Mouse (Mus musculus) adrenal gland (tissue): Measurements from ENCODE around the gene Gtf2ird1.
"Not testable (repeated sequence)": the region's sequence is repeated elsewhere in the genome, so short reads cannot be mapped to it uniquely, and the experiment has no call there.

Experiments
- intact Hi-C: fragments of 180-260 bp; cut with DNase I; formaldehyde crosslinking; loops from one replicate; pipeline ENCODE4 v1.15.1; 2025
- long read RNA-seq, 2 experiments: library from polyadenylated mRNA; unstranded; transcript quantifications; one replicate each; pipeline ENCODE4 v2.0.0; 2020; ENCODE audit warnings: borderline replicate concordance in 1 of 2; ENCODE audit not compliant: insufficient replicate concordance in 1 of 2

Gtf2ird1 gene
- long read RNA-seq, experiment 1, partial matches to known transcripts = 5 of 7 reads
- long read RNA-seq, experiment 1, other reads (novel, unspliced or antisense) = 1 of 7 reads
- long read RNA-seq, experiment 2, partial matches to known transcripts = 3 of 12 reads
- long read RNA-seq, experiment 2, other reads (novel, unspliced or antisense) = 7 of 12 reads

DNA sequence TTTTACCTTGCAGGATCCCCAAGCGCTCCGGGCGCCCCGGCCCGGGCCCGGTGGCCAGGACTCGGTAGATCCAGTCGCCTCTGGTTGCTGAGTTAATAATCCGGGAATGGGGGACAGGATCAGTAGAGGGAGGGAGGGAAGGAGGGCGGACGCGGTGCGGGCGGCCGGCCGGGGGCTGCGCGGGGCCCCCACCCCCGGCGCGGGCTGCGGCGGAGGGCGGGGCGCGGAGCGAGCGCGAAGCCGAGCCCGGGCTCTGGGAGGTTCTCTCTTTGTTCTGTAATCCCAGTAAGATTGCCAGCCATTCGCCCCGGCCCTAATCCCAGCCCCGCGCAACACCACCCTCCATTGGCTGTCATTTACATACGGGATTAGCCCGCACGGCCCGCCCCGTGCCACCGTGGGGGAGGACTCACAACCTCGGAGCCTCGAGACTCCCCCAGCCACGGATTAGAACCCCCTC is at the start of gene Gtf2ird1:
TSS of gene Gtf2ird1 (minus strand) at position 214 of the 460 bp plus-strand sequence.
- intact Hi-C loops = loop anchor here (5.0 kb wide), 1 partner anchor 34 kb away; no protein-coding TSS in a partner anchor

DNA sequence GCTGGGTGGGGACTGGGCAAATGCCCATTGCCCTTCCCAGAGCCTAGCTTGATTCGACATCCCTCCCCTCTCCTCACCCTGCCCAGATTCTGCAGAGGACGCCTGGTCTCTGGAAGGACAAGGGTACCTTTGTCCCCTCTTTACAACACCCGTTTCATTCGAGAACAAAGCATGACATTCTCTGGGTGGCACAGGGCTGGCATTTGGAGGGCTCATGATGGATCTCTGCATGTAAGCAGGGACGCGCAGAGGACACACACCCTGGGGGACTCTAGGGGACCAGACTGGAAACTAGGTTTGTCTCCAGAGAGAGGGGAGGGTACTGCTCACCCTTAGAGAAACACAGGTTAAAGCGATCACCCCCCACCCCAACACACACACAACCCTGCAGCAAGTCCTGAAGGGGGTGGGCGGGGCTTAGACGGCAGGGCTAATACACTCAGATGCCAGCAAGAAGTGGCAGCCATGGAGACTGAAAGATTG is 49.3 kb upstream of the Gtf2ird1 start:
- intact Hi-C loops = loop anchor here (2.0 to 5.0 kb wide), 3 partner anchors 46 to 111 kb away; partner anchors contain the start of gene Clip2

DNA sequence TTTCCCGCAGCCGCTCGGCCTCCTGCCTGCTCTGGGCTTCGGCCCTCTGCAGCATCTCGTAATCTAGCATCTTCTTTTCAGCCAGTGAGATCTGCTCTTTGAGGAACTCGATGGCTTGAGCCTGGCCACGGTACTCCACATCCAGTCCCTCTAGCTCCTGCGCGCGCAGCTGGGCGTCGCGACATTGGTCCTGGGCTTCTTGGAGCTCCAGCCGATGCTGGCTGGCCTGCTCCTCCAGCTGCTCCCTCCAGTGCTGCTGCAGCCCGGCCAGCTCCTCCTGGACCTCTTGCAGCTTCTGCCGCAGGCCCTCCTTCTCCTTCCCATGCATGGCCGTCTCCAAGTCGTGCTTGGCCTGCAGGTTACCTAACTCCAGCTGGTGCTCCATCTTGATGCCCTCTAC is 46.1 kb upstream of the Gtf2ird1 start:
- intact Hi-C loops = no loop called here

DNA sequence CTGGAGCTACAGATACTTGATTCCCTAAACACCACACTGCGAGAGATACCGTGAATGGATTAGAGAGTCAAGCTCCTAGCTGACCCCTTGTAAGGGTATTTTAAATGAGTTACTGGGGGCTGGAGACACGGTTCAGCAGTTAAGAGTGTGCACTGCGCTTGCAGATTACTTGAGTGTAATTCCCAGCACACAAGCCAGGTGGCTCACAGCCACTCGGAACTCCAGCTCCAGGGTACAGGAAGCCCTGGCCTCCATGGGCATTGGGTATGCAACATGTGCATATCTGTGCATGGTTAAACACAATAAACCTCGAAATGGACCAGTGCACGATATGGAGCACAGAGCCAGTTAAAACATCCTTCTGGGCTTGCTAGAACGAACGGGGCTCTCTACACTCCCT is 44.9 kb upstream of the Gtf2ird1 start:
- intact Hi-C loops = no loop called here

DNA sequence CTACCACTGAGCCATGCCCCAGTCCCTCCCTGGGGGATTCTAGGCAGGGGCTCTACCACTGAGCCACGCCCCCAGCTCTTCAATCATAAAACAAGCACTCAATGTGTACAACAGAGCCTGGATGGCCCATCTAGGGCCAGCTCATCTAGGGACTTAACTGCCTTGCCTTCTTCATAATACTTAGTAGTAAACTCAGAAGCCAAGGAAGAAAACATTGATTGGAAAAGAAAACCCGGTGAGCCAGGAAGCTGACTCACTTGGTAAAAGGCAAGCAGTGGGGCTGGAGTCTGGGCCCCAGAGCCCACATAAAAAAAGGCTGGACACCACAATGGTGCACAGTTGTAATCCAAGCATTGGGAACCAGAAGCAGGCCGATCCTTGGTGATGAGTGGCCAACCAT is 44.2 kb upstream of the Gtf2ird1 start:
- intact Hi-C loops = no loop called here

DNA sequence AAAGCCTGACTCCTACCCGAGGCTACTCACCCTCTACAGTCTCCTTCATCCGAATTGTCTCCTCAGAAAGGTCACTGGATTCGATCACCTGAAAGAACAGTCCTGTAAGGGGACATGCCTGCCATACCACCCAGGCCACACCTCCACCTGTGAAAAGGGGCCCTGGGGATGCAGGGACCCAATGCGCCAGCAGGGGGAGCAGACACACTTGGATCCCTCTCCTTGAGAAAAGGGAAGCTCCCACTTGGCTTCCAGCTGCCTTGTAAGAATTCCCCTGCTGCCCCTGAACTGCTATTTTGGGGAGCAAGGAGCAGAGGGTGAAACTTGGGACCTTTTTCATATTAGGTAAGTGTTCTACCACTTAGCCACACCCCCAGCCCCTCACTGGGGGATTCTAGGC is 43.5 kb upstream of the Gtf2ird1 start:
- intact Hi-C loops = no loop called here

DNA sequence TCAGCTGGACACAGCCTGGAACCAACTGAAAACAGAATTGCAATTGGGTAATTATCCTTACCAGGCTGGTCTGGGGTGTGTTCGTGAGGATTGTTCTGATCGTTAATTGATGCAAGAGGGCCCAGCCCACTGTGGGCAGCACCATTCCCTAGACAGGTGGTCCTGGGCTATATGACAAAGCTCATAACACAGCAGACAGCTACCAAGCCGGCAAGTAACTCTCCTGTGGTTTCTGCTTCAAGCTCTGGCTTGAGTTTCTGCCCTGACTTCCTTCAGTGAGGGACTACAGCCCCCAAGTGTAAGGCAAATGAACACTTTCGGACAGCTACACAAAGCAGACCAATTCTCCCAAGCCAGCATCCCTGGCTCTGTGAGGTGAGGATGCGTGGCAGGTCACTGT is 40.5 kb upstream of the Gtf2ird1 start:
- intact Hi-C loops = loop anchor here (10.0 kb wide), 1 partner anchor 398 kb away; no protein-coding TSS in a partner anchor

DNA sequence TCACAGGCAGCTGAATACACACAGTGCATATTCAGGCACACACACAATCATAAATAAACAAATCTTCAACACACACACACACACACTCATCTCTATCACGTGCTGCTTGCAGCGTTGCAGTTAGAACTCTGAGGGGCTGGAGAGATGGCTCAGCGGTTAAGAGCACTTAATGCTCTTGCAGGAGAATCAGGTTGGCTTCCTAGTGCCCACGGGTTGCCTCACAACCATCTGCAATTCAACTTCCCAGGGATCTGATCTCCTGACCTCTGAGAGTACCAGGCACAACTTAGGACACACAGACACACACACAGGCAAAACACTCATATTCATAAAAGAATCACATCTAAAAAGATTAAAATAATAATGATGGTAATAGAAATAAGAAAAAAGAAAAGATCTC is 39.3 kb upstream of the Gtf2ird1 start:
- intact Hi-C loops = loop anchor here (10.0 kb wide), 1 partner anchor 399 kb away; no protein-coding TSS in a partner anchor

DNA sequence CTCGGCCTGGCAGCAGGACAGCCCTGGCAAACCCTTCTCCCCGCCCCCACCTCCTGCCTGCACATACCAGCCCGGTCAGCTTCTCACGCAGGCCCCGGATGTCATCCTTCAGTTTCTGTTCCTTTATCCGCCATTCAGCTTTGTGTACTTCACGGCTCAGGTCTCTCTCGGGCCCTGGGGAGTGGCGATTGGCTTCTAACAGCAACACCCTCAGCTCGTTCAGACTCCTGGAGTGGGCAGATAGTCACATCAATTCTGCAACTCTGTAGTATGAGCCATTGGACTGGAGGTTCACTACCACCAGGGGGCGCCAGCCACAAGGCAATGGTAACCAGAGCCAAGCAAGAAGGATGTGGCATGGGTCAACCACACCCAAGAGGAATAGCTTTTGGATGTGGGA is 37.6 kb upstream of the Gtf2ird1 start:
- intact Hi-C loops = loop anchor here (5.0 to 10.0 kb wide), 2 partner anchors 208 to 401 kb away; no protein-coding TSS in a partner anchor

DNA sequence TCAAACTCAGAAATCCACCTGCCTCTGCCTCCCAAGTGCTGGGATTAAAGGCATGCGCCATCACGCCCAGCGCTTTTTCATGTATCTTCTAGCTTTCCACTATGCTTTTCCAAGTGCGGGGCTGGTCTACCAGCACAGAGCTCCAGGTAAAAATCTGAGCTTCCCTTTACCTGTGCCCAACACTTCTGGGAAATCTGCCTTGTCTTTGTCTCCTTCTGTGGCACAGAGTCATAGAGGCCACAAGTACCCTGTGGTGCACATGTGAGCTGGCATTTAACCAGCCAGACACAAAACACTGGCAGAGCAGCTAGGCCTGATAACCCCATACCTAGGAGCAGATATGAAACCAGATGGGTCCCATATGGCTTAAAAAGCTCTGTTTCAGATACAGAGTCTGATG is 36.4 kb upstream of the Gtf2ird1 start:
- intact Hi-C loops = loop anchor here (5.0 to 10.0 kb wide), 2 partner anchors 209 to 402 kb away; no protein-coding TSS in a partner anchor

DNA sequence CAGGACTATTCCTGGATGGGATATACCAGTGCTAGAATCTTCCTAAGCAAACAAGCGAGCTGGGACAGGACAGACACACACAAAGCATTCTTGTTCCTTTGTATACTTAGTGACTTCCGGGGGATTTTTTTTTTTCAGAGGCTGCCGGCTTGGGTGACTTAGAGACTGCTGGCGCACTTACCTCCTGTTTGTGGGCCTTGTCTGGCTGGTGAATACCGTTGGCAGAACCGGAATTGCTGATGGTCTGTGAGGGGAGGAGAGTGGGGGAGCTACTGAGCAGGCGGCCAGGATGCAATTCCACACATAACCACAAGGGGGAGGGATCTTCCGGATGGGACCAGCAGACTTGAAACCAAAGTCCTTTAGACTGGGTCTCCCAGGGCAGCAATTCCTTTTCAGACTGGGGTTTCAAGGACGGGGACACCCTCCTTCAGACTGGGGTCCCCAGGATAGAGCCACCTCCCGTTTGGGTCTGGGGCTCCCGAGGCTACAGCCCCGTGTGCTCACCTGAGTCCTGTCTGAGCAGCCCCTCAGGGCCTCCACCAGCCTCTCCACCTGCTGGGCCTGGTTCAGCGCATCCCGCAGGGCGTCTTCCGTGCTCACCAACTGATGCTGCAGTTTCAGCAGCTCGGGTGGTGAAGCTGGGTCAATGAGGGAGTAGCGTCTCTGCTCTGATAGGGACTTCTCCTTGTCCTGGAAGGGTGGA is 35.3 kb upstream of the Gtf2ird1 start:
- intact Hi-C loops = loop anchor here (5.0 to 10.0 kb wide), 2 partner anchors 210 to 403 kb away; no protein-coding TSS in a partner anchor

DNA sequence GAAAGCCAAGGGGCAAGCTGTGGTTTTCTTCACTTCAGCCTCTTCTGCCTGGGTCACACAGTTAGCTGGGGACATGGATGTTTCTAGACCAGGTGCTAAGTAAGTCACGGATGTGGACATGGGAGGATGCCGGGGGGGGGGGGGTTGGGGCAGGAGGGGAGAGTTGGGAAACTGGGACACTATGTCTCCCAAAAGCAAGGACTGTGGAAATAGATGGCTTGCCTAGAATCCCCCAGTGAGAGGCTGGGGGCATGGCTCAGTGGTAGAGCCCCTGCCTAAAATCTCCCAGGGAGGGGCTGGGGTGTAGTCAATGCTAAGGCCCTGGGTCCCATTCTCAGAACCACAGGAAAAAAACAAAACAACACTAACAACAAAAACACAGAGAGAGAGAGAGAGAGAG is 34.7 kb upstream of the Gtf2ird1 start:
- intact Hi-C loops = loop anchor here (5.0 to 10.0 kb wide), 2 partner anchors 211 to 404 kb away; no protein-coding TSS in a partner anchor

DNA sequence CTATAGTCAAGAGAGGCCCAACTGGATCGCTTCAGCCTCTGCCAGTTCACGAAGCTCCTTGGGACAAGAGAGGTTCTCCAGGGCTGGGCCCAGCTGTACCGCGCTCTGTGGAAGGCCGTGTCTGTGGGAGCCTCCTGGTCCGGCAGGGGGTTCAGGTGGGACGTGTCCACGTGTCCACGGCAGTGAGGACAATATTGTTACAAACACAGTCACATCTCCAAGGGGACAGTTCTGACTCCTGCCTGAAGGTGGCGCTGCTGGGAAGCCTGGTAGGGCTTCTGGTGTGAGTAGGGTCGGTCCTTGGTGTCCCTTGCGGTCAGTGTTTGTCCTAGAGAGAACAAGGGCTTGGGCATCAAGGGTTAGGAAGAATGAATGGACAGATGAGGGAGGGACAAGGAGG is 33.9 kb upstream of the Gtf2ird1 start:
- intact Hi-C loops = loop anchor here (5.0 to 10.0 kb wide), 2 partner anchors 212 to 404 kb away; no protein-coding TSS in a partner anchor

DNA sequence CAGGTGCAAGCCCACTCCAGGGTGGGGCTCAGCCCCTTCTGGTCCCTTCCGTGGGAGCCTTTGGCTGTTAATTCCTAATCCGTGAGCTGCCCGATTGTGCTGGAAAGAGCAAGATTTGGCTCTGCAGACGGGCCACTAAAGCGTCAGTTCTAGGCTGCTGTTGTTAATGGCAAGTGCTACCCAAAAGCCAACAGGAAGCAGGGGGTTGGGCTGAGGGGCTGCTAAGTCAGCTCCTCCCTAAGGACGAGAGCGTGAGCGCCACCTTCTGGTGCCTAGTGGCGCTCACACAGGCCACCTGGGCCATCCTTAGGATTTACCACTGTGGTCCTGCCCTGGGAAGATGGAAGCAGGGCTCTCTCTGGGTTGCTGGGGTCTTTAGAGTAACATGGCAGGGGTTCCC is 33.1 kb upstream of the Gtf2ird1 start:
- intact Hi-C loops = loop anchor here (5.0 kb wide), 1 partner anchor 307 kb away; the partner anchor contains the start of gene Gtf2ird2

DNA sequence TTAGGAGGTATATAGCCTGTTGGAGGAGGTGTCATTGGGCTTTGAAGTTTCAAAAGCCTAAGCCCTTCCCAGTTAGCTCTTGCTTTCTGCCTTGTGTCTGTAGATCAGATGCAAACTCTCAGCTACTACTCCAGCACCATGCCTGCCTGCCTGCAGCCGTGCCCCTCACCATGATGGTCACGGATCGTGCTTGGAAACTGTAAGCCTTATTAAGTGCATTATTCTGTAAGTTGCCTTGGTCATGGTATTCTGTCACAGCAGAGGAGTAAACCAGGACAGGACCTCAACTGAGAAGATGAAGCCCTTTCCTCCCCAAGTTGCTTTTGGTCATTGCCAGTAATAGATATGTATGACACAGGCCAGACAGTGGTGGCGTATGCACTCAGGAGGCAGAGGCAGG is 32.1 kb upstream of the Gtf2ird1 start:
- intact Hi-C loops = loop anchor here (5.0 kb wide), 1 partner anchor 306 kb away; the partner anchor contains the start of gene Gtf2ird2

DNA sequence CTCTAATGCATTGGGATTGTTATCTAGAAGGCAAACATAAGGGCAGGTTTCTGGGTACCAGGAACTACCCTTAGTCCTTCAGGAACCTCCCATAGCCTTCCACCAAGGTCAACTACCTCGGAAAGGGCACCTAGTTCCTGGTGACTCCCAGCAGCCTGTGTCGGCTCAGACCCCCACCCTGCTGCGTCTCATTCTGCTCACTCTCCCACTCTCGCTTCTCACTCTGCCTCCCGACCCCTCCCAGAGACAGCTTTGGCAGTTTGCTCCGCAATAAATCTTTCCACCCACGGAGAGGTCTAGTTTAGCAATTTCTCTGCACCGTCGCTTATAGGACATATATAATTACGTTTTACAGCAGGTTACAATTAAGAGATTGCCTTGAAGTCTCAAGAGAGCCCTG is 31.5 kb upstream of the Gtf2ird1 start:
- intact Hi-C loops = loop anchor here (5.0 kb wide), 1 partner anchor 306 kb away; the partner anchor contains the start of gene Gtf2ird2

DNA sequence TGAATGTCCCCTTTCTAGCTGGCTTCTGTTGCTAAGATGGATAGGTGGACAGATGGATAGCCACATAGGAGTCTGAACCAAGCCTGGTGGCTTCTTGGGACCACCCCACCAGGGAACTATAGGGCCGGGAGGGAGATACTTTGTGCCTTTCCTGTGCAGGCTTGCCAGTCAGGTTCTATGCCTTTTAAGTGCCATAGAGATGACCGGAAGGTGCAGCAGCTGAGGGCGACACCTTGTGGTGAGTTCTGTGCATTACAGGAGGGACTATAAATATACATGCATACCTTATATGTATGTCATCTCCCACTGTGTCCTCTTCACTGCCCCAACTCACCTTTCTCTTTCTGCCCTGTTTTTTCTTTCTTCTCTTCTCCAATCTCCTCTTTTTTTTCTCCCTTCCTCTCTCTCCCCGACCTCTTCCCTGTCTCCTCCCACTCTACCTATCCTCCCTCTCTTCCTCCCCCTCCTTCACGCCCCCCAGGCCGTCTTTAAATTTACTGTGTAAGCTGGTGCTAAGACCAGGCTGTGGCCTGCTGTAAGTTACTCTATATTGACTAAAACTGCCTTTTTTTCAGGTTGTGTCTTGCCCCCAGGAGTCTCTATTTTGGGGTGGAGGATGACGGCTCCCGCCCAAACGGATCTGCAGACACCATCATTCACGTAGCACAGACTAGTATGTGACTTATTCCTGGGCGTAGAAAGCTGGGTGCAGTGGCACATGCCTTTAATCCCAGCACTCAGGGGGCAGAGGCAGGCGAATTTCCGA is 29.6 kb upstream of the Gtf2ird1 start:
- intact Hi-C loops = loop anchor here (2.0 to 5.0 kb wide), 4 partner anchors 19 to 304 kb away; partner anchors contain the start of gene Gtf2ird2

DNA sequence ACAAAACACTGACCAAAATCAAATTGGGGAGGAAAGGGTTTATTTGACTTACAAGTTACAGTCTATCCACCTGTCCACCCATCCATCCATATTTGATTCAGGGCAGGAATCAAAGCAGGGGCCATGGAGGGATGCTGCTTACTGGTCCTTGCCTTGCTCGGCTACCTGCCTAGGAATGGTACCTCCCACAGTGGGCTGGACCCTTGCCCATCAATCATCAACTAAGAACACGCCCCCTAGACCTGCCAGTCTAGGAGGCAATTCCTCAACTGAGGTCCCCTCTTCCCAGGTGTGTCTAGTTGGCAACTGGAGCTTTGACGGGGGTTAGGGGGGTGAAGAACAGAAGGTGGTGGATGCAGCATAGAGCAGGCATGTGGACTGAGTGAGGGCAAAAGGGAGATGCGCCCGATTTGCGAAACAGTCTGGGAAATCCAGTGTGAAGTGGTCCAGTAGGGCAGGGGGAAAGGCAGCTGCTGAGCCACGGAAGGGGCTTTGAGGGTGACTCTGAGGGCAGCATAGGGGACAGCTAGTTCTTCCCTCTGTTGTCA is 28.7 kb upstream of the Gtf2ird1 start:
- intact Hi-C loops = loop anchor here (2.0 to 5.0 kb wide), 3 partner anchors 18 to 303 kb away; partner anchors contain the start of gene Gtf2ird2

DNA sequence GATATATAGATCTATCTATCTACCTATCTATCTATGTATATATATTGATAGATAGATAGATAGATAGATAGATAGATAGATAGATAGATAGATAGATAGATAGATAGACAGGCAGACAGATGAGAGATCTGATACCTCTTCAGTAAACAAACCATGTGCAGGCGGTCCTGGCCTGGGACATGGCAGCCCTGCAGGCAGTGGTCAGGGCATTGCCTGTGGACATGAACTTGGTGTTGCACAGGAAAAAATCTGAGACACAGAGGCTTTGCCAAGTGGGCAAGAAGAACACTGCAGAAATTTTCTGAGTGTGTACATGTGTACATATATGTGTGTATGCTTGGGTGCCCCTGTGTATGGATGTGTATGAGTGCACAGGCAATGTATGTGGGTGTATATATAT is 26.8 kb upstream of the Gtf2ird1 start:
- intact Hi-C loops = no loop called here

DNA sequence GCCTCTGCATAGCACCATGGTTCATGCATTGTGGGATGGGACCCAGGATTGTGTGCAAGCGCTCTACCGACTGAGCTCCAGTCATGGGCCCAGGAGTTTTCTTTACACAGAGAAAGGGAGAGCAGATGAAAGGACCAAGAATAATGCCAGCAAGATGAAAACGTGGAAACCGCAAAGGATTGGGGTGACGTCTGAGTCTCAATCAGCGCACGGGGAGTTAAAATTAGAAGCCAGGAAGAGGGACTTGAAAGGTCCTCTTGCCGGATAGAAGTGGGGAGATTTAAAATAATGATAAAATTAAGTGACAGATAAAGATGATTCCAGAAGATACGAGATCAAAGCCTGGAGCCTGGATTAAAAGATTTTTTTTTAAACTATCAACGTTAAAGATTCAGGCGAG is 25.8 kb upstream of the Gtf2ird1 start:
- intact Hi-C loops = no loop called here

DNA sequence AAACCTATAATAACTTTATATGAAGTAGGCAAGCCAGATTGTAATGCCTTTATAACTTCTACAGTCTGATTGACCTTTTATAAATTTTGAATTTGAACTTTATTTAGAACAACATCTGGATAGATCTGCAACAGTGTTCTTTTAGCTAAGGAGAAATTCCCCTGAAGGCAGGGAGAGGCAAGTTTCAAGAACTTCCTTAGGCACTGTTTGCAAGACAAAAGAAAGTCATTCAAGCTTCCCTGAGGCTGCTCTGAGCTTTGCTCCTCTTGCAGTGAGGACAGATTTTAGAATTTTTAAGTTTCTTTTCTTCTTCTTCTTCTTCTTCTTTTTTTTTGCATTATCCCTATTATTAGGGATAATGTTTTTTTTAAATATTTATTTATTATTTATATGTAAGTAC is 22.4 kb upstream of the Gtf2ird1 start:
- intact Hi-C loops = not testable (repeated sequence)
